Mouse (Mus musculus): ENCODE results near the gene Sbno2.
A peak's percentile ranks its signal among the peaks of the same experiment; 100 is the strongest.
"Not testable (repeated sequence)": the region's sequence is repeated elsewhere in the genome, so short reads cannot be mapped to it uniquely, and the experiment has no call there.

Gene Sbno2

GRCm38 (mm10) chr10:80055891-80056290 is 49.5 kb downstream of the Sbno2 start:
- DNase-seq = no peak

GRCm38 (mm10) chr10:80055364-80055763 is 50.0 kb downstream of the Sbno2 start:
- no peak for DNase-seq

- DNase-seq = not testable (repeated sequence)
Measured at GRCm38 (mm10) chr10:80054911-80055310, 50.5 kb downstream of the Sbno2 start.

GRCm38 (mm10) chr10:80053831-80054815 is 51.2 kb downstream of the Sbno2 start:
- DNase-seq = peak; percentile 59

- peak; percentile 98 for DNase-seq
Measured at GRCm38 (mm10) chr10:80053259-80053780, 52.1 kb downstream of the Sbno2 start.

GRCm38 (mm10) chr10:80052374-80052764 is 53.0 kb downstream of the Sbno2 start:
- no peak for DNase-seq

- no peak for DNase-seq
Measured at GRCm38 (mm10) chr10:80051618-80052373, 53.6 kb downstream of the Sbno2 start.

GRCm38 (mm10) chr10:80050885-80051617 is 54.3 kb downstream of the Sbno2 start:
- no peak for DNase-seq

GRCm38 (mm10) chr10:80050244-80050643 is 55.1 kb downstream of the Sbno2 start:
- no peak for DNase-seq

- no peak for DNase-seq
Measured at GRCm38 (mm10) chr10:80048834-80049233, 56.5 kb downstream of the Sbno2 start.

GRCm38 (mm10) chr10:80048396-80048795 is 57.0 kb downstream of the Sbno2 start:
- no peak for DNase-seq

GRCm38 (mm10) chr10:80047041-80047565 is 58.3 kb downstream of the Sbno2 start, which contains the start of gene Gpx4:
Gene Gpx4 (plus strand): TSS chr10:80047166.
- DNase-seq = no peak

- no peak for DNase-seq
Measured at GRCm38 (mm10) chr10:80045766-80046165, 59.6 kb downstream of the Sbno2 start.

GRCm38 (mm10) chr10:80045364-80045763 is 60.0 kb downstream of the Sbno2 start:
- not testable (repeated sequence) for DNase-seq

GRCm38 (mm10) chr10:80044087-80044486 is 61.3 kb downstream of the Sbno2 start:
- DNase-seq = no peak

- DNase-seq = not testable (repeated sequence)
Measured at GRCm38 (mm10) chr10:80041409-80042060, 63.8 kb downstream of the Sbno2 start.

GRCm38 (mm10) chr10:80039559-80039979 is 65.8 kb downstream of the Sbno2 start, which contains the start of gene Polr2e:
Gene Polr2e (minus strand): TSS chr10:80039795.
- DNase-seq = peak; percentile 94

GRCm38 (mm10) chr10:80036832-80037231 is 68.5 kb downstream of the Sbno2 start:
- no peak for DNase-seq

GRCm38 (mm10) chr10:80035686-80036085 is 69.7 kb downstream of the Sbno2 start:
- DNase-seq = no peak

GRCm38 (mm10) chr10:80035148-80035547 is 70.2 kb downstream of the Sbno2 start:
- no peak for DNase-seq
